Mouse (Mus musculus): ENCODE data around the gene Cdk9. TPM values are rescaled to one million over a fixed set of nuclear protein-coding genes. Genes with fewer than 3 reads are reported as not detected.

Gene Cdk9
- 192 and 210 TPM in 2 replicates for polyA plus RNA-seq (2012; ENCODE audit: insufficient read depth, insufficient read length, missing spikeins)

GRCm38 (mm10) chr2:32712934-32713817 lies at the start of gene Cdk9:
Gene Cdk9 (minus strand): TSS chr2:32713076.
- peak within 1 kb of the TSS; percentile 91 for H3K27ac ChIP-seq (ENCODE audit: insufficient read depth, low read depth, low read length)
- peaks cover 33% of the 10 kb centered on the region for H3K4me1 ChIP-seq (ENCODE audit: control insufficient read depth, insufficient read depth, low read length)
- peak within 1 kb of the TSS; percentile 92 for H3K4me3 ChIP-seq (ENCODE audit: insufficient read depth, low read length)
- TF ChIP-seq CTCF (IDR thresholded peaks at IDR 0.05; ENCODE audit: low read depth, low read length) (peak; percentile 81), POLR2A (IDR thresholded peaks at IDR 0.05; ENCODE audit: borderline replicate concordance, low read depth, low read length) (0 out of 2 replicates have a peak, but pooled peaks have one; percentile 20)

GRCm38 (mm10) chr2:32761859-32762258 lies 49.0 kb upstream of the Cdk9 start:
- TF ChIP-seq CTCF (IDR thresholded peaks at IDR 0.05; ENCODE audit: low read depth, low read length), result no peak
- TF ChIP-seq POLR2A (IDR thresholded peaks at IDR 0.05; ENCODE audit: borderline replicate concordance, low read depth, low read length), result no peak
- Histone ChIP-seq H3K27ac (ENCODE audit: insufficient read depth, low read depth, low read length) (no peak overlapping the region), H3K4me1 (ENCODE audit: control insufficient read depth, insufficient read depth, low read length) (peaks cover 10% of the 10 kb centered on the region), H3K4me3 (ENCODE audit: insufficient read depth, low read length) (no peak overlapping the region)

GRCm38 (mm10) chr2:32761361-32761760 lies 48.5 kb upstream of the Cdk9 start:
- peaks cover 10% of the 10 kb centered on the region for H3K4me1 ChIP-seq (ENCODE audit: control insufficient read depth, insufficient read depth, low read length)
- H3K27ac ChIP-seq (ENCODE audit: insufficient read depth, low read depth, low read length), result no peak overlapping the region
- no peak overlapping the region for H3K4me3 ChIP-seq (ENCODE audit: insufficient read depth, low read length)
- TF ChIP-seq POLR2A (IDR thresholded peaks at IDR 0.05; ENCODE audit: borderline replicate concordance, low read depth, low read length), result no peak

- Histone ChIP-seq H3K4me3 (ENCODE audit: insufficient read depth, low read length) (no peak overlapping the region), H3K4me1 (ENCODE audit: control insufficient read depth, insufficient read depth, low read length) (peaks cover 10% of the 10 kb centered on the region), H3K27ac (ENCODE audit: insufficient read depth, low read depth, low read length) (no peak overlapping the region)
- no peak for TF ChIP-seq POLR2A (IDR thresholded peaks at IDR 0.05; ENCODE audit: borderline replicate concordance, low read depth, low read length)
- no peak for TF ChIP-seq CTCF (IDR thresholded peaks at IDR 0.05; ENCODE audit: low read depth, low read length)
Observed at GRCm38 (mm10) chr2:32759001-32759400, 46.1 kb upstream of the Cdk9 start.

GRCm38 (mm10) chr2:32758503-32758902 lies 45.6 kb upstream of the Cdk9 start:
- Histone ChIP-seq H3K4me1 (ENCODE audit: control insufficient read depth, insufficient read depth, low read length) (peaks cover 10% of the 10 kb centered on the region), H3K27ac (ENCODE audit: insufficient read depth, low read depth, low read length) (no peak overlapping the region), H3K4me3 (ENCODE audit: insufficient read depth, low read length) (no peak overlapping the region)
- TF ChIP-seq CTCF (IDR thresholded peaks at IDR 0.05; ENCODE audit: low read depth, low read length) (no peak), POLR2A (IDR thresholded peaks at IDR 0.05; ENCODE audit: borderline replicate concordance, low read depth, low read length) (no peak)

- Histone ChIP-seq H3K4me3 (ENCODE audit: insufficient read depth, low read length) (peak within 1 kb of the TSS; percentile 88), H3K27ac (ENCODE audit: insufficient read depth, low read depth, low read length) (peak within 1 kb of the TSS; percentile 50), H3K4me1 (ENCODE audit: control insufficient read depth, insufficient read depth, low read length) (peaks cover 13% of the 10 kb centered on the region)
- TF ChIP-seq CTCF (IDR thresholded peaks at IDR 0.05; ENCODE audit: low read depth, low read length) (peak; percentile 63), POLR2A (IDR thresholded peaks at IDR 0.05; ENCODE audit: borderline replicate concordance, low read depth, low read length) (no peak)
Observed at GRCm38 (mm10) chr2:32757056-32757845, 44.4 kb upstream of the Cdk9 start, which contains the start of gene Tor2a. Gene Tor2a (plus strand): TSS chr2:32757234.

GRCm38 (mm10) chr2:32756674-32757055 lies 43.8 kb upstream of the Cdk9 start:
- Histone ChIP-seq H3K27ac (ENCODE audit: insufficient read depth, low read depth, low read length) (no peak overlapping the region), H3K4me1 (ENCODE audit: control insufficient read depth, insufficient read depth, low read length) (peaks cover 13% of the 10 kb centered on the region), H3K4me3 (ENCODE audit: insufficient read depth, low read length) (no peak overlapping the region)
- TF ChIP-seq CTCF (IDR thresholded peaks at IDR 0.05; ENCODE audit: low read depth, low read length) (no peak), POLR2A (IDR thresholded peaks at IDR 0.05; ENCODE audit: borderline replicate concordance, low read depth, low read length) (no peak)

- H3K27ac ChIP-seq (ENCODE audit: insufficient read depth, low read depth, low read length), result no peak overlapping the region
- TF ChIP-seq POLR2A (IDR thresholded peaks at IDR 0.05; ENCODE audit: borderline replicate concordance, low read depth, low read length), result no peak
- TF ChIP-seq CTCF (IDR thresholded peaks at IDR 0.05; ENCODE audit: low read depth, low read length), result no peak
- peaks cover 10% of the 10 kb centered on the region for H3K4me1 ChIP-seq (ENCODE audit: control insufficient read depth, insufficient read depth, low read length)
- no peak overlapping the region for H3K4me3 ChIP-seq (ENCODE audit: insufficient read depth, low read length)
Observed at GRCm38 (mm10) chr2:32752181-32752580, 39.3 kb upstream of the Cdk9 start.

- no peak overlapping the region for H3K4me3 ChIP-seq (ENCODE audit: insufficient read depth, low read length)
- peaks cover 10% of the 10 kb centered on the region for H3K4me1 ChIP-seq (ENCODE audit: control insufficient read depth, insufficient read depth, low read length)
- H3K27ac ChIP-seq (ENCODE audit: insufficient read depth, low read depth, low read length), result no peak overlapping the region
- TF ChIP-seq CTCF (IDR thresholded peaks at IDR 0.05; ENCODE audit: low read depth, low read length), result no peak
- TF ChIP-seq POLR2A (IDR thresholded peaks at IDR 0.05; ENCODE audit: borderline replicate concordance, low read depth, low read length), result no peak
Observed at GRCm38 (mm10) chr2:32751665-32752033, 38.8 kb upstream of the Cdk9 start.
